Mouse (Mus musculus): ENCODE measurements at regions not wholly inside any gene's neighbourhood (a gene's known extent, or its start where the extent isn't known, plus 50 kb on each side); places are given as distances from the start of the nearest gene placed in this dataset.
A peak's percentile ranks its signal among the peaks of the same experiment; 100 is the strongest.

DNA sequence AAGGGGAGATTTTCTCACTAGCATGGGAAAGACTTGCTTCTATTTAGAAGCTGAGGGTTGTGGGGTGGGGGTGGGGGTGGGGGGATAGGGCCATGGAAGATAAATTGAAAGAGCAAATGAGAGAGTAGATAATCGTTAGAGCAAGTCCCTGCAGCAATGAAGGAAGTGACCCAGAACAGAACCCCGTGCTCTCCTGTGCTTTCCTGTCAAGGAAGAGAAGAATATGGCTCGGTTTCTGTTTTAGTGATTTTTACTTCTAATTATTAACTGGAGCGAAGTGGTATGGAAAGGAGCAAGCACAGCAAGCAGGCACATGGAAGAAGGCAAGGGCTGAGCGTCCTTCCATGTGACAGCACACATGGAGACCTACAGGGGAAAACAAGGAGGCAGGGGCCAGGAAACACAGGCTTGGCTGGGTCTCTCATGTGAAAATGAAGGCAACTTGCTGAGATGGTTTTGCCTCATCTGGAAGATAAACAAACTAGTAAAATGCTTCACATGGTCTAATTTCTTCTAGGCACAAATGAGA, 711.8 kb downstream of the Gm826 start:
- no peak overlapping the region for H3K4me3 ChIP-seq (replicated peaks; ENCODE audit: insufficient read depth, low read depth, low read length)
- no peak for DNase-seq
- no peak overlapping the region for H3K27ac ChIP-seq (ENCODE audit: insufficient read depth, low read length)
- TF ChIP-seq CTCF (IDR thresholded peaks at IDR 0.05; ENCODE audit: borderline replicate concordance, insufficient read depth, low read depth, low read length) = no peak
- no peak for TF ChIP-seq POLR2A (IDR thresholded peaks at IDR 0.05; ENCODE audit: borderline replicate concordance, insufficient read depth, low read length)
- no peaks in the 10 kb centered on the region for H3K27me3 ChIP-seq (ENCODE audit: control insufficient read depth, insufficient read depth, low read length)
- H3K4me1 ChIP-seq (ENCODE audit: control insufficient read depth, insufficient read depth, low read length) = no peaks in the 10 kb centered on the region
- 52% methylated on average over 5 of the region's 5 CpGs for WGBS

DNA sequence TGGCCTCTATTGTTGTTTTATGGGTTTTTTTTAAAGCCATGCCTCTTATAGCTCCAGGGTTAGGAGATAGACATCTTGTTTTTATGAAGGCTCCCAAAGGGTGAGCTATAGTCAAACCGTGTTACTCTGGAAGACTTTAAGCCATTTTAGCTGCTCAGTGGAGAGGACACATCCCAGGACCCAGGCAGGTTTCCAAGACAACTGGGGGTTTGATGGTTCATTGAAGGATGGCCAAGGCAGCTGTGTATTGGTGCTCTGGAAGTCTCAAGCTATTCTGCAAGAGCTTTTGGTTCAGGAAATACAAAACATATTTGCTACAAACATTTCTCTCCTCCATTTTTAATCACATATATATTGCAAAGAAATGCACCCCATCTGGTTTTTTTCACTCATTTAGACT, 708.7 kb downstream of the Gm826 start:
- H3K27me3 ChIP-seq (ENCODE audit: control insufficient read depth, insufficient read depth, low read length) = no peaks in the 10 kb centered on the region
- H3K4me1 ChIP-seq (ENCODE audit: control insufficient read depth, insufficient read depth, low read length) = no peaks in the 10 kb centered on the region
- peak in 1 of 2 experiments; percentile 1 for DNase-seq
- 10% methylated on average over 1 of the region's 1 CpGs for WGBS
- H3K27ac ChIP-seq (ENCODE audit: insufficient read depth, low read length) = no peak overlapping the region
- no peak overlapping the region for H3K4me3 ChIP-seq (replicated peaks; ENCODE audit: insufficient read depth, low read depth, low read length)
- no peak for TF ChIP-seq POLR2A (IDR thresholded peaks at IDR 0.05; ENCODE audit: borderline replicate concordance, insufficient read depth, low read length)

DNA sequence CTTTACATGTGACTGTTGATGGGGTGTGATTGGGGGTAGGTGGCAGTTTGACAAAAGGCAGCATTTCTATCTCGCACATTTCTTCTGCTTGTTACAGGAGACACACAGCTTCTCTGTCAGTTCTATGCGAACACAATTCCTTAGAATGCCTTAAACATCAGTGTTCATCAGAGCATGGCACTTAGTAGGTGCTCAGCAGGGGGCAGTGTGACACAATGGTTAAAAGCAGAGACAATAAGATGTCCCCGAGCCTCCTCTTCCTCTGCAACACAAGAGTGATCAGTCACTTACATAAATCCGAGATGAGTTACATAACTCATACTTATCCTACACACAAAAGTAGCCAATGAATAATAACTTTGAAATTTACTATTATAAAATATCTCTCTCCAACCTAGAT, 688.1 kb downstream of the Gm826 start:
- WGBS = 30% methylated on average over 4 of the region's 4 CpGs
- Histone ChIP-seq H3K4me3 (replicated peaks; ENCODE audit: insufficient read depth, low read depth, low read length) (no peak overlapping the region), H3K27me3 (ENCODE audit: control insufficient read depth, insufficient read depth, low read length) (no peaks in the 10 kb centered on the region), H3K4me1 (ENCODE audit: control insufficient read depth, insufficient read depth, low read length) (no peaks in the 10 kb centered on the region), H3K27ac (ENCODE audit: insufficient read depth, low read length) (no peak overlapping the region)
- TF ChIP-seq POLR2A (IDR thresholded peaks at IDR 0.05; ENCODE audit: borderline replicate concordance, insufficient read depth, low read length) = no peak
- no peak for TF ChIP-seq CTCF (IDR thresholded peaks at IDR 0.05; ENCODE audit: borderline replicate concordance, insufficient read depth, low read depth, low read length)
- no peak for DNase-seq

DNA sequence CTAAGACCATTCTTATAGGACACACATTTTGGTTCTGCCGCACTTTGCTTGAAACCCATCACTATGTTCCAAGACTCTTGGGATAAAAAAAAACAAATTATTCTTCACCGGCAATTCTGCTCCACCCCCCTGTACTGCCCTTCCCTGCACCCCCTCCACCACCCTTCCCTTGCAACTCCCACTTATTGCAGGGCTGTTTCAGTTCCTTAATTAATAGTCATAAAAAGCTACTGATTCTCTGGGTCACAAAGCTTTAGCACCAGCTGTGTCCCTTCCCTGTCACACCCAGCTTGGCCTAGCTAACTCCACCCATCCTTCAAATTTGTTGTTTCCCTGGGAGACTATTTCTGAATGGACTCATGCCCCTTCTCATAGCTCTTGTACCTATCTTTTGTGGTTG, 687.4 kb downstream of the Gm826 start:
- 93% methylated on average over 2 of the region's 2 CpGs for WGBS
- H3K27me3 ChIP-seq (ENCODE audit: control insufficient read depth, insufficient read depth, low read length) = no peaks in the 10 kb centered on the region
- TF ChIP-seq CTCF (IDR thresholded peaks at IDR 0.05; ENCODE audit: borderline replicate concordance, insufficient read depth, low read depth, low read length) = no peak
- no peak for TF ChIP-seq POLR2A (IDR thresholded peaks at IDR 0.05; ENCODE audit: borderline replicate concordance, insufficient read depth, low read length)
- DNase-seq = no peak
- no peaks in the 10 kb centered on the region for H3K4me1 ChIP-seq (ENCODE audit: control insufficient read depth, insufficient read depth, low read length)
- H3K4me3 ChIP-seq (replicated peaks; ENCODE audit: insufficient read depth, low read depth, low read length) = no peak overlapping the region
- H3K27ac ChIP-seq (ENCODE audit: insufficient read depth, low read length) = no peak overlapping the region

DNA sequence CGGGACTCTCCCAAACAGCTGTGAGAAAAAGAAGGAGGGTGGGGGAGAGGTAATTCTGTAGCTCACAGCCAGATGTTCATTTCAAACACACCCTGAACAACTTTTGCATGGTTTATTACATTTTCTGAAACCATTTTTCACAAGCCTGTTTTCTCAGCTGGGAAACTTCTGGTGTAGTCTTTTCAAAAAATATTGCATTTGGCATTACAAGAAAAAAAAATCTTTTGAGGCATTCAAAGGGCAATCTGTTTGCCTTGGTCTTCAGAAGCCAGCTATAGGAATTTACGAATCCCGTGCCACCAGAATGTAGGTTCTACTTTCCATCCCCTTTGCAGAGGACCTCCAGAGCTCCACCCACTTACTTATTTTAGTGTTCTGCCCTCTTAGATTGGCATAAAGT, 681.7 kb downstream of the Gm826 start:
- no peaks in the 10 kb centered on the region for H3K27me3 ChIP-seq (ENCODE audit: control insufficient read depth, insufficient read depth, low read length)
- no peak for TF ChIP-seq CTCF (IDR thresholded peaks at IDR 0.05; ENCODE audit: borderline replicate concordance, insufficient read depth, low read depth, low read length)
- TF ChIP-seq POLR2A (IDR thresholded peaks at IDR 0.05; ENCODE audit: borderline replicate concordance, insufficient read depth, low read length) = no peak
- no peaks in the 10 kb centered on the region for H3K4me1 ChIP-seq (ENCODE audit: control insufficient read depth, insufficient read depth, low read length)
- 94% methylated on average over 3 of the region's 3 CpGs for WGBS
- no peak overlapping the region for H3K27ac ChIP-seq (ENCODE audit: insufficient read depth, low read length)
- no peak overlapping the region for H3K4me3 ChIP-seq (replicated peaks; ENCODE audit: insufficient read depth, low read depth, low read length)
- DNase-seq = no peak

DNA sequence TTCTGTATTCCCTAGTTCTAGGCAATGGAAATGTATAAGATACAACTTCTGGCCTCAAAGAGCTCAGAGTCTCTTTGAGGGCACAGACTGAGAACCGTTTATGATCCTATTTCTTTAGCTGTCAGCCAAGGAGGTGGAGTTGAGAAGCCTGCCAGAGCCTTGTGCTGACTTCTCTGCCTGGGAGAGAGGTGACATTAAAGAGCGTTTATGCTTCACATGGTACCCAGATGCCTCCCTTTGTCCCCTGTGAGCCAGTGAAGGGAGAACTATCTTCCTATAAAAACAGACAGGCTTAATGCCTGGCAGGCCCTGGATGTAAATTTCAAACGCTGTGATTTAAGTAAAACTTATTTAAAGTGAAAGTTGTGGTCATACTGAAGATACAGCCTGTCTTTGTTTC, 657.1 kb downstream of the Gm826 start:
- H3K4me3 ChIP-seq (replicated peaks; ENCODE audit: insufficient read depth, low read depth, low read length) = no peak overlapping the region
- H3K27me3 ChIP-seq (ENCODE audit: control insufficient read depth, insufficient read depth, low read length) = no peaks in the 10 kb centered on the region
- no peaks in the 10 kb centered on the region for H3K4me1 ChIP-seq (ENCODE audit: control insufficient read depth, insufficient read depth, low read length)
- TF ChIP-seq POLR2A (IDR thresholded peaks at IDR 0.05; ENCODE audit: borderline replicate concordance, insufficient read depth, low read length) = no peak
- TF ChIP-seq CTCF (IDR thresholded peaks at IDR 0.05; ENCODE audit: borderline replicate concordance, insufficient read depth, low read depth, low read length) = no peak
- H3K27ac ChIP-seq (ENCODE audit: insufficient read depth, low read length) = no peak overlapping the region
- no peak for DNase-seq
- 14% methylated on average over 3 of the region's 3 CpGs for WGBS

DNA sequence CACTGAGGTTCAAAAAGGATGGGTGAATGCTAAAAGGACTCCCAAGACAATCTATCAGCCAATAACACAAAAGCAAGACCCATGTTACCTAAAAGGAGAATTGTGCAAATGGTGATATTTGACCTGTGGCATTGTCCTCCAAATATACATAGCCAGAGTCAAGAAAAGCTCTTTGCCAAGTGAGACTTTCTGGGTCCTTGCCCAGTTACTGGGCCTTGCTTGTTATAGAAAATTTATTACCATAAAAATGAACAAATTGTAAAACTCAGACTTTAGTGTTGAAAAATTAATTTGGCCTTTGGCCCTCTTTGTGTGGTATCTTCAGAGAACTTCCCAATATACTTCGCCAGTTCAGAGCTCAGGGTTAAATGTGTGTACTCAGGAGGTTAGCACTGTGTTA, 653.3 kb downstream of the Gm826 start:
- TF ChIP-seq CTCF (IDR thresholded peaks at IDR 0.05; ENCODE audit: borderline replicate concordance, insufficient read depth, low read depth, low read length) (no peak), POLR2A (IDR thresholded peaks at IDR 0.05; ENCODE audit: borderline replicate concordance, insufficient read depth, low read length) (no peak)
- no peak overlapping the region for H3K27ac ChIP-seq (ENCODE audit: insufficient read depth, low read length)
- WGBS = 92% methylated on average over 1 of the region's 1 CpGs

DNA sequence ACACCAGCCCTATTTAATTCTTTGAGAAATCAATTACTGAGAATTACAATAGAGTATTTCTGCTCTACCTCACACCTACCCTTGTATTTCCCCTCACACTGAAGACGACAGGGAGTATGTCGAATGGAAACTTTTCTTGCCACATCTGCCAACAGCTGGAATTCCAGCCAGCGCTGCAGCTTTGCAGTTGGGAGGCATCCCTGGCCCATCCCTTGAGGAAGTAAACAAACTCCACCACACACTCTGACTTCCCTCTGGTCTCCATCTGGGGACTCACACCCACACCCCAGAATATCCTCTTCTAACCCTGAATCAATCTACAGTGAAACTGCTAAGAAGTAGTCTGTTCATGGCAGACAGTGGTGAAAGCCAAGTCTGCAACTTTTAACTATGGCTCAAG, 630.9 kb downstream of the Gm826 start:
- no peak for TF ChIP-seq CTCF (IDR thresholded peaks at IDR 0.05; ENCODE audit: borderline replicate concordance, insufficient read depth, low read depth, low read length)
- TF ChIP-seq POLR2A (IDR thresholded peaks at IDR 0.05; ENCODE audit: borderline replicate concordance, insufficient read depth, low read length) = no peak
- Histone ChIP-seq H3K27me3 (ENCODE audit: control insufficient read depth, insufficient read depth, low read length) (no peaks in the 10 kb centered on the region; the same call in 1 of the 2 replicates), H3K27ac (ENCODE audit: insufficient read depth, low read length) (no peak overlapping the region), H3K4me3 (replicated peaks; ENCODE audit: insufficient read depth, low read depth, low read length) (no peak overlapping the region), H3K4me1 (ENCODE audit: control insufficient read depth, insufficient read depth, low read length) (no peaks in the 10 kb centered on the region)
- no peak for DNase-seq
- 85% methylated on average over 3 of the region's 3 CpGs for WGBS

More for the DNA sequence above, 653.3 kb downstream of the Gm826 start:
- H3K27me3 ChIP-seq (ENCODE audit: control insufficient read depth, insufficient read depth, low read length) = no peaks in the 10 kb centered on the region
- DNase-seq = no peak
- H3K4me1 ChIP-seq (ENCODE audit: control insufficient read depth, insufficient read depth, low read length) = no peaks in the 10 kb centered on the region
- no peak overlapping the region for H3K4me3 ChIP-seq (replicated peaks; ENCODE audit: insufficient read depth, low read depth, low read length)
